Mouse (Mus musculus): ENCODE data around the gene Dnajb2. TPM values are rescaled to one million over a fixed set of nuclear protein-coding genes. Genes with fewer than 3 reads are reported as not detected.

Dnajb2 gene
- total and polyA plus RNA-seq, 3 experiments, result 6.8 to 15.2 (median 13.8) TPM

- H3K27me3 ChIP-seq (replicated peaks), result peaks cover 1% of the 10 kb centered on the region
- dilution Hi-C loops (cut with MboI; ENCODE audit: extremely low pct_ligation_motif_present, extremely low pct_unique_long_range_greater_than_20kb, low sequenced_read_pairs), result no loop called here
- no peak for DNase-seq (ENCODE audit: extremely low read depth)
- H3K4me3 ChIP-seq (replicated peaks in 1 of 3; ENCODE audit: low read depth in 2 of 3, low read length in 2 of 3, poor library complexity in 1 of 3), result no peak overlapping the region
- no peak for TF ChIP-seq TBP (conservative IDR thresholded peaks at IDR 0.05; ENCODE audit: low read depth, low read length)
- no peak for TF ChIP-seq ZKSCAN1 (IDR thresholded peaks at IDR 0.05; ENCODE audit: borderline replicate concordance, low read depth, low read length)
- TF ChIP-seq KAT2A (IDR thresholded peaks at IDR 0.05; ENCODE audit: insufficient replicate concordance, low read length), result no peak
- no peak for TF ChIP-seq EP300 (IDR thresholded peaks at IDR 0.05; ENCODE audit: low read length)
- no peak for TF ChIP-seq JUN (IDR thresholded peaks at IDR 0.05; ENCODE audit: insufficient read depth, low read depth, low read length)
- no peak for TF ChIP-seq E2F4 (IDR thresholded peaks at IDR 0.05; ENCODE audit: insufficient replicate concordance, low read depth, low read length)
- no peak for TF ChIP-seq POLR2A (IDR thresholded peaks at IDR 0.05; ENCODE audit: low read depth, low read length)
- no peak for TF ChIP-seq RAD21 (IDR thresholded peaks at IDR 0.05; ENCODE audit: low read depth, low read length)
- TF ChIP-seq GABPA (IDR thresholded peaks at IDR 0.05; ENCODE audit: insufficient replicate concordance, low read depth, low read length), result no peak
- no peak for TF ChIP-seq TCF12 (IDR thresholded peaks at IDR 0.05; ENCODE audit: low read depth, low read length)
- H3K27ac ChIP-seq (ENCODE audit: insufficient read depth, low read depth), result no peak overlapping the region
- H3K9ac ChIP-seq (ENCODE audit: insufficient read depth, low read depth), result no peak overlapping the region
- H3K79me2 ChIP-seq (replicated peaks; ENCODE audit: control insufficient read depth, extremely low read depth, insufficient read depth, poor library complexity, severe bottlenecking), result no peaks in the 10 kb centered on the region
- peaks cover 6 to 26% of the 10 kb centered on the region in 2 experiments for H3K4me1 ChIP-seq (ENCODE audit: control insufficient read depth in 1 of 2, insufficient read depth in 2 of 2)
- in situ Hi-C loops (cut with MboI; ENCODE audit: low pct_ligation_motif_present, low pct_unique_long_range_greater_than_20kb, low sequenced_read_pairs), result no loop called here
- no peak overlapping the region for H3K4me2 ChIP-seq (ENCODE audit: insufficient read depth, low read depth, poor library complexity, severe bottlenecking)
- no peaks in the 10 kb centered on the region for H3K9me3 ChIP-seq (replicated peaks; ENCODE audit: low read length)
- peaks cover 21 to 51% of the 10 kb centered on the region in 2 experiments for H3K36me3 ChIP-seq (replicated peaks in 1 of 2; ENCODE audit: control insufficient read depth in 1 of 2, insufficient read depth in 1 of 2, low read length in 1 of 2)
These were observed 11.1 kb downstream of the Dnajb2 start for GRCm38 (mm10) chr1:75247071-75247930.

- no peak overlapping the region for H3K4me3 ChIP-seq (replicated peaks in 1 of 3; ENCODE audit: low read depth in 2 of 3, low read length in 2 of 3, poor library complexity in 1 of 3)
- H3K9me3 ChIP-seq (replicated peaks; ENCODE audit: low read length), result no peaks in the 10 kb centered on the region
- no peak for TF ChIP-seq TCF12 (IDR thresholded peaks at IDR 0.05; ENCODE audit: low read depth, low read length)
- TF ChIP-seq EP300 (IDR thresholded peaks at IDR 0.05; ENCODE audit: low read length), result no peak
- TF ChIP-seq KAT2A (IDR thresholded peaks at IDR 0.05; ENCODE audit: insufficient replicate concordance, low read length), result no peak
- no peak for TF ChIP-seq POLR2AphosphoS2 (IDR thresholded peaks at IDR 0.05; ENCODE audit: low read depth, low read length)
- H3K27ac ChIP-seq (ENCODE audit: insufficient read depth, low read depth), result no peak overlapping the region
- DNase-seq (ENCODE audit: extremely low read depth), result no peak
- peaks cover 6 to 26% of the 10 kb centered on the region in 2 experiments for H3K4me1 ChIP-seq (ENCODE audit: control insufficient read depth in 1 of 2, insufficient read depth in 2 of 2)
- H3K27me3 ChIP-seq (replicated peaks), result peaks cover 6% of the 10 kb centered on the region
- no peak overlapping the region for H3K9ac ChIP-seq (ENCODE audit: insufficient read depth, low read depth)
- dilution Hi-C loops (cut with MboI; ENCODE audit: extremely low pct_ligation_motif_present, extremely low pct_unique_long_range_greater_than_20kb, low sequenced_read_pairs), result no loop called here
- no peak overlapping the region for H3K4me2 ChIP-seq (ENCODE audit: insufficient read depth, low read depth, poor library complexity, severe bottlenecking)
- in situ Hi-C loops (cut with MboI; ENCODE audit: low pct_ligation_motif_present, low pct_unique_long_range_greater_than_20kb, low sequenced_read_pairs), result no loop called here
- H3K36me3 ChIP-seq (replicated peaks in 1 of 2; ENCODE audit: control insufficient read depth in 1 of 2, insufficient read depth in 1 of 2, low read length in 1 of 2), result peaks cover 16 to 43% of the 10 kb centered on the region in 2 experiments
- no peaks in the 10 kb centered on the region for H3K79me2 ChIP-seq (replicated peaks; ENCODE audit: control insufficient read depth, extremely low read depth, insufficient read depth, poor library complexity, severe bottlenecking)
These were observed 12.0 kb downstream of the Dnajb2 start for GRCm38 (mm10) chr1:75248041-75248772.

Measured in CH12.LX (cell line).